Mouse (Mus musculus) layer of hippocampus, adult 8-10 months (tissue): Measurements from ENCODE around the gene Hrh2. TPM values are rescaled to one million over a fixed set of nuclear protein-coding genes. Genes with fewer than 3 reads are reported as not detected.

ENCODE experiments used
- DNase-seq, 2 experiments: peaks; one replicate each; pipeline ENCODE4 v3.0.0; 2022; ENCODE audit warnings: low spot score in 2 of 2
- total RNA-seq, 4 experiments: library from RNA; stranded (reverse); gene quantifications; 2 replicates each; pipeline ENCODE4 v1.2.4; 2022

The Hrh2 gene
- total RNA-seq, 4 experiments from 2014 or later: 6.6 to 10.8 (median 8.9) TPM

GRCm38 (mm10) chr13:54215777-54216316 is 23.9 kb downstream of the Hrh2 start:
- DNase-seq: no peak

- peak in 1 of 2 experiments; percentile 41 for DNase-seq
These were observed 26.4 kb downstream of the Hrh2 start for GRCm38 (mm10) chr13:54218341-54218740.

- DNase-seq: no peak
These were observed 29.8 kb downstream of the Hrh2 start for GRCm38 (mm10) chr13:54221631-54222179.

GRCm38 (mm10) chr13:54222921-54223769 is 31.2 kb downstream of the Hrh2 start:
- no peak for DNase-seq

- peak; percentile 48 to 72 for DNase-seq
These were observed 36.1 kb downstream of the Hrh2 start for GRCm38 (mm10) chr13:54227916-54228483.

- no peak for DNase-seq
These were observed 38.2 kb downstream of the Hrh2 start for GRCm38 (mm10) chr13:54230081-54230480.

- DNase-seq: no peak
These were observed 39.9 kb downstream of the Hrh2 start for GRCm38 (mm10) chr13:54231868-54232267.

- DNase-seq: no peak
These were observed 45.6 kb downstream of the Hrh2 start for GRCm38 (mm10) chr13:54237512-54237911.

GRCm38 (mm10) chr13:54238585-54239323 is 46.8 kb downstream of the Hrh2 start:
- DNase-seq: no peak

- DNase-seq: peak in 1 of 2 experiments; percentile 35
These were observed 50.5 kb downstream of the Hrh2 start for GRCm38 (mm10) chr13:54242380-54242779.

GRCm38 (mm10) chr13:54245204-54245603 is 53.3 kb downstream of the Hrh2 start:
- DNase-seq: no peak

GRCm38 (mm10) chr13:54247545-54247944 is 55.6 kb downstream of the Hrh2 start:
- peak; percentile 77 to 93 for DNase-seq

- DNase-seq: no peak
These were observed 56.6 kb downstream of the Hrh2 start for GRCm38 (mm10) chr13:54248436-54248995.

- no peak for DNase-seq
These were observed 57.1 kb downstream of the Hrh2 start for GRCm38 (mm10) chr13:54249007-54249406.

GRCm38 (mm10) chr13:54250346-54250745 is 58.4 kb downstream of the Hrh2 start:
- no peak for DNase-seq

GRCm38 (mm10) chr13:54251541-54252225 is 59.8 kb downstream of the Hrh2 start:
- no peak for DNase-seq

GRCm38 (mm10) chr13:54257580-54258223 is 65.8 kb downstream of the Hrh2 start:
- peak in 1 of 2 experiments; percentile 48 for DNase-seq

- no peak for DNase-seq
These were observed 66.4 kb downstream of the Hrh2 start for GRCm38 (mm10) chr13:54258231-54258743.

- DNase-seq: peak; percentile 32 to 46
These were observed 68.4 kb downstream of the Hrh2 start for GRCm38 (mm10) chr13:54260318-54260717.
